Mouse (Mus musculus): ENCODE results near the gene 4930474N05Rik. TPM values are rescaled to one million over a fixed set of nuclear protein-coding genes. Genes with fewer than 3 reads are reported as not detected.

4930474N05Rik gene
- not detected in 2 replicates for polyA plus RNA-seq (2015; fragmentation: Nextera tagmentation; extraction: Ambion mirVana)

- TF ChIP-seq EP300 (IDR thresholded peaks at IDR 0.05; ENCODE audit: low read depth) (no peak), CTCF (IDR thresholded peaks at IDR 0.05; ENCODE audit: low read depth) (no peak)
- no peak within 1 kb of the TSS for H3K4me2 ChIP-seq (ENCODE audit: low read depth, low read length)
- H3K36me3 ChIP-seq (replicated peaks; ENCODE audit: insufficient read depth, low read length): no peaks in the 10 kb centered on the region
- ATAC-seq: no peak
- no peak within 1 kb of the TSS for H3K9ac ChIP-seq (replicated peaks)
- no peak for DNase-seq
- H3K9me3 ChIP-seq (ENCODE audit: low read length): no peaks in the 10 kb centered on the region
- no peaks in the 10 kb centered on the region for H3K27me3 ChIP-seq (ENCODE audit: insufficient read depth, low read length)
- H3K4me1 ChIP-seq (ENCODE audit: insufficient read depth): no peaks in the 10 kb centered on the region
- H3K4me3 ChIP-seq (ENCODE audit: low read depth, low read length): no peak within 1 kb of the TSS
- no peak within 1 kb of the TSS for H3K27ac ChIP-seq (ENCODE audit: low read depth)
Measured at GRCm38 (mm10) chr14:36094617-36095016, at the start of gene 4930474N05Rik. Gene 4930474N05Rik, plus strand, starts transcription at chr14:36094917.

GRCm38 (mm10) chr14:36048746-36049391 lies 45.8 kb upstream of the 4930474N05Rik start:
- H3K4me3 ChIP-seq (ENCODE audit: low read depth, low read length): no peak overlapping the region
- no peaks in the 10 kb centered on the region for H3K27me3 ChIP-seq (ENCODE audit: insufficient read depth, low read length)
- H3K36me3 ChIP-seq (replicated peaks; ENCODE audit: insufficient read depth, low read length): no peaks in the 10 kb centered on the region
- H3K4me2 ChIP-seq (ENCODE audit: low read depth, low read length): no peak overlapping the region
- no peaks in the 10 kb centered on the region for H3K4me1 ChIP-seq (ENCODE audit: insufficient read depth)
- no peak overlapping the region for H3K27ac ChIP-seq (ENCODE audit: low read depth)
- H3K9me3 ChIP-seq (ENCODE audit: low read length): no peaks in the 10 kb centered on the region
- no peak overlapping the region for H3K9ac ChIP-seq (replicated peaks)
- WGBS (ENCODE audit: insufficient replicate concordance): 52% methylated on average over 9 of the region's 9 CpGs
- DNase-seq: no peak
- TF ChIP-seq CTCF (IDR thresholded peaks at IDR 0.05; ENCODE audit: low read depth) (no peak), EP300 (IDR thresholded peaks at IDR 0.05; ENCODE audit: low read depth) (no peak)
- no peak for ATAC-seq

GRCm38 (mm10) chr14:36053281-36053680 lies 41.4 kb upstream of the 4930474N05Rik start:
- no peak for TF ChIP-seq EP300 (IDR thresholded peaks at IDR 0.05; ENCODE audit: low read depth)
- no peak for TF ChIP-seq CTCF (IDR thresholded peaks at IDR 0.05; ENCODE audit: low read depth)
- 75% methylated on average over 2 of the region's 2 CpGs for WGBS (ENCODE audit: insufficient replicate concordance)
- no peak overlapping the region for H3K9ac ChIP-seq (replicated peaks)
- no peaks in the 10 kb centered on the region for H3K36me3 ChIP-seq (replicated peaks; ENCODE audit: insufficient read depth, low read length)
- no peak overlapping the region for H3K4me3 ChIP-seq (ENCODE audit: low read depth, low read length)
- H3K4me1 ChIP-seq (ENCODE audit: insufficient read depth): no peaks in the 10 kb centered on the region
- no peaks in the 10 kb centered on the region for H3K27me3 ChIP-seq (ENCODE audit: insufficient read depth, low read length)
- no peak for DNase-seq
- no peak for ATAC-seq
- no peak overlapping the region for H3K4me2 ChIP-seq (ENCODE audit: low read depth, low read length)
- H3K27ac ChIP-seq (ENCODE audit: low read depth): no peak overlapping the region
- no peaks in the 10 kb centered on the region for H3K9me3 ChIP-seq (ENCODE audit: low read length)

GRCm38 (mm10) chr14:36098528-36098927 lies 3.8 kb downstream of the 4930474N05Rik start:
- H3K4me1 ChIP-seq (ENCODE audit: insufficient read depth): no peaks in the 10 kb centered on the region
- DNase-seq (no peak), ATAC-seq (no peak)
- no peak overlapping the region for H3K4me3 ChIP-seq (ENCODE audit: low read depth, low read length)
- no peak overlapping the region for H3K9ac ChIP-seq (replicated peaks)
- TF ChIP-seq EP300 (IDR thresholded peaks at IDR 0.05; ENCODE audit: low read depth): no peak
- no peak for TF ChIP-seq CTCF (IDR thresholded peaks at IDR 0.05; ENCODE audit: low read depth)
- H3K36me3 ChIP-seq (replicated peaks; ENCODE audit: insufficient read depth, low read length): no peaks in the 10 kb centered on the region
- no peaks in the 10 kb centered on the region for H3K9me3 ChIP-seq (ENCODE audit: low read length)
- no peaks in the 10 kb centered on the region for H3K27me3 ChIP-seq (ENCODE audit: insufficient read depth, low read length)
- H3K27ac ChIP-seq (ENCODE audit: low read depth): no peak overlapping the region
- WGBS (ENCODE audit: insufficient replicate concordance): 71% methylated on average over 3 of the region's 3 CpGs
- H3K4me2 ChIP-seq (ENCODE audit: low read depth, low read length): no peak overlapping the region

GRCm38 (mm10) chr14:36099647-36100046 lies 4.9 kb downstream of the 4930474N05Rik start:
- Histone ChIP-seq H3K9ac (replicated peaks) (no peak overlapping the region), H3K4me3 (ENCODE audit: low read depth, low read length) (no peak overlapping the region), H3K4me1 (ENCODE audit: insufficient read depth) (no peaks in the 10 kb centered on the region), H3K4me2 (ENCODE audit: low read depth, low read length) (no peak overlapping the region), H3K9me3 (ENCODE audit: low read length) (no peaks in the 10 kb centered on the region), H3K36me3 (replicated peaks; ENCODE audit: insufficient read depth, low read length) (no peaks in the 10 kb centered on the region), H3K27me3 (ENCODE audit: insufficient read depth, low read length) (no peaks in the 10 kb centered on the region), H3K27ac (ENCODE audit: low read depth) (no peak overlapping the region)
- TF ChIP-seq EP300 (IDR thresholded peaks at IDR 0.05; ENCODE audit: low read depth) (no peak), CTCF (IDR thresholded peaks at IDR 0.05; ENCODE audit: low read depth) (no peak)
- DNase-seq (no peak), ATAC-seq (no peak)
- 63% methylated on average over 1 of the region's 1 CpGs for WGBS (ENCODE audit: insufficient replicate concordance)

GRCm38 (mm10) chr14:36100731-36101130 lies 6.0 kb downstream of the 4930474N05Rik start:
- no peak overlapping the region for H3K4me3 ChIP-seq (ENCODE audit: low read depth, low read length)
- no peak for TF ChIP-seq CTCF (IDR thresholded peaks at IDR 0.05; ENCODE audit: low read depth)
- TF ChIP-seq EP300 (IDR thresholded peaks at IDR 0.05; ENCODE audit: low read depth): no peak
- WGBS (ENCODE audit: insufficient replicate concordance): 38% methylated on average over 1 of the region's 1 CpGs
- H3K4me1 ChIP-seq (ENCODE audit: insufficient read depth): no peaks in the 10 kb centered on the region
- no peaks in the 10 kb centered on the region for H3K27me3 ChIP-seq (ENCODE audit: insufficient read depth, low read length)
- no peaks in the 10 kb centered on the region for H3K36me3 ChIP-seq (replicated peaks; ENCODE audit: insufficient read depth, low read length)
- no peak overlapping the region for H3K4me2 ChIP-seq (ENCODE audit: low read depth, low read length)
- H3K9me3 ChIP-seq (ENCODE audit: low read length): no peaks in the 10 kb centered on the region
- ATAC-seq (no peak), DNase-seq (no peak)
- H3K9ac ChIP-seq (replicated peaks): no peak overlapping the region
- H3K27ac ChIP-seq (ENCODE audit: low read depth): no peak overlapping the region

- ATAC-seq: no peak
- TF ChIP-seq CTCF (IDR thresholded peaks at IDR 0.05; ENCODE audit: low read depth) (no peak), EP300 (IDR thresholded peaks at IDR 0.05; ENCODE audit: low read depth) (no peak)
Measured at GRCm38 (mm10) chr14:36114481-36114880, 19.8 kb downstream of the 4930474N05Rik start.

More at GRCm38 (mm10) chr14:36114481-36114880, 19.8 kb downstream of the 4930474N05Rik start:
- no peaks in the 10 kb centered on the region for H3K36me3 ChIP-seq (replicated peaks; ENCODE audit: insufficient read depth, low read length)
- H3K9ac ChIP-seq (replicated peaks): no peak overlapping the region
- H3K27me3 ChIP-seq (ENCODE audit: insufficient read depth, low read length): no peaks in the 10 kb centered on the region
- H3K4me3 ChIP-seq (ENCODE audit: low read depth, low read length): no peak overlapping the region
- no peak for DNase-seq
- no peaks in the 10 kb centered on the region for H3K4me1 ChIP-seq (ENCODE audit: insufficient read depth)
- H3K4me2 ChIP-seq (ENCODE audit: low read depth, low read length): no peak overlapping the region
- H3K27ac ChIP-seq (ENCODE audit: low read depth): no peak overlapping the region
- H3K9me3 ChIP-seq (ENCODE audit: low read length): no peaks in the 10 kb centered on the region
